Mouse (Mus musculus) kidney, postnatal 10 days (tissue): ENCODE measurements around the gene Larp4.
"Not testable (repeated sequence)": the region's sequence is repeated elsewhere in the genome, so short reads cannot be mapped to it uniquely, and the experiment has no call there.

Source experiments
- DNase-seq: peaks from one replicate; pipeline ENCODE4 v3.0.0; 2021; ENCODE audit warnings: mixed read lengths

Larp4 gene

GRCm38 (mm10) chr15:99969765-99970164 lies at the start of gene Larp4:
Gene Larp4, plus strand, starts transcription at chr15:99970065.
- not testable (repeated sequence) for DNase-seq

DNA sequence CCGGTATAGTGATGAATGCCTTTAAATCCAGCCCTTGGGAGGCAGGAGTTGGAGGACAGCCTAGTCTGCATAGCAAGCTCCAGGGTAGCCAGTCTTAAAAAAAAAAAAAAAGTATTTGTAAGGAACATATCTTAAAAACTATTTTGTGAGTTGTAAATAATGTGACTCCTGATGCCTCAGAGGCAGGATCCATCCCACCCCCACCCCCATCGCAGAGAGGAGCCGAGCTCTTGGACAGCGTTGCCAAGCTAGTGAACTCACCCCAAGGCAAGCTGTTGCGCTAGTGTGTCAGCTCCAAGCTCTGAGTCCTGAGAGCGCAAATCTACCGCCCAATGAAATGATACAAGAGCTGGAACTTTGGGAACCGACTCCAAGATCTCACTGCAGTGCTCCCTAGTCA lies 38.6 kb upstream of the Larp4 start:
- DNase-seq: no peak

DNA sequence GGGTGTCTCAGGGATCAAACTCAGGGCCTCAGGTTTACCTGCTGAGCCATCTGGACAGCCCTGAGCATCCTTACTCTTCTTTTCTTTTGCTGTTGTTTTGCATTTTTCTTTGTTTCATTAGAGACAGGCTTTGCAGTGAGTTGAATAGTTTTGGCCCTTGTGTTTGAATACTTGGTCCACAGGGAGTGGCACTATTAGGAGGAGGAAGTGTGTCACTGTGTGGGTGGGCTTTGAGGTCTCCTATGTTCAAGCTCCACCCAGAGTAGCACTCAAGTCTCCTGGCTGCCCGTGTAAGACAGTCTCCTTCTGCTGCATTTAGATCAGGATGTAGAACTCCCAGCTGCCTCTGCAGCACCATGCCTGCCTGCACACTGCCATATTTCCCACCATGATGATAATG lies 35.4 kb upstream of the Larp4 start:
- DNase-seq: no peak

- no peak for DNase-seq
Observed at GRCm38 (mm10) chr15:99936659-99937058, 33.2 kb upstream of the Larp4 start.

DNA sequence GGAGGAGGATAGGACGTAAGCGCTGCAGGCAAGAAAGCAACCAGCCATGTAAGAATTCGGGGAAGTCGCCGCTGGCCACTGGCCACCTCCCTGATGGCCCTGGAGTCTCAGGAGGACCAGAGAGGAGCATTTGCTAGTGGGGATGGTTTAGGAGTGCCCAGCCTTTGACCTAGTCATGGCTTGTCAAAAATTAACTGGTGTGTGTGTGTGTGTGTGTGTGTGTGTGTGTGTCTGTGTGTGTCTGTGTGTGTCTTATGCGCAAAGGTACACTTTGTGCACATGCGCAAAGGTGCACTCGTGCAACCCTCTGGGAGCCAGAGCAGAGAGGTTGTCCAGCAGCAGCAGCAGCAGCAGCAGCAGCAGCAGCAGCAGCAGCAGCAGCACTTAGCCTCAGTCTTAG lies 32.0 kb upstream of the Larp4 start:
- DNase-seq: no peak

DNA sequence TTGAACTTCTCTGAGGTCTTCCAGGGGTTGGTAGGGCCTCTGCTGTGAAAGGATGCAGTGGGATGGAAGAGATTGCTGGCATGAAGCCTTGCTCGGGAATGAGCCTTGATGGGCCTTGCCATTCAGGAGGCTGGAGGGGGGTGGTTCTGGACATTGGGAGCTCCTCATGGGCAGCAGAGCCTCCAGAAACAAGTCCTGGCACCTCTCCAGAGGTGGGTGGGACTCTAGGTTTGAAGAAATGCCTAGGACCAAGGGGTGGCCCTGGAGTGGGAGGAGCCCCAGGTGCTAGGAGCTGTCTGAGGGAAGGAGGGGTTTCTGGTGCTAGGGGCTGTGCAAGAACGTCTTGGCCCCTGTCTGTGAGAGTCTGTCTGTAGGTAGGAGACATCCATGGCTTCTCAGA lies 29.4 kb upstream of the Larp4 start:
- peak; percentile 19 for DNase-seq

DNA sequence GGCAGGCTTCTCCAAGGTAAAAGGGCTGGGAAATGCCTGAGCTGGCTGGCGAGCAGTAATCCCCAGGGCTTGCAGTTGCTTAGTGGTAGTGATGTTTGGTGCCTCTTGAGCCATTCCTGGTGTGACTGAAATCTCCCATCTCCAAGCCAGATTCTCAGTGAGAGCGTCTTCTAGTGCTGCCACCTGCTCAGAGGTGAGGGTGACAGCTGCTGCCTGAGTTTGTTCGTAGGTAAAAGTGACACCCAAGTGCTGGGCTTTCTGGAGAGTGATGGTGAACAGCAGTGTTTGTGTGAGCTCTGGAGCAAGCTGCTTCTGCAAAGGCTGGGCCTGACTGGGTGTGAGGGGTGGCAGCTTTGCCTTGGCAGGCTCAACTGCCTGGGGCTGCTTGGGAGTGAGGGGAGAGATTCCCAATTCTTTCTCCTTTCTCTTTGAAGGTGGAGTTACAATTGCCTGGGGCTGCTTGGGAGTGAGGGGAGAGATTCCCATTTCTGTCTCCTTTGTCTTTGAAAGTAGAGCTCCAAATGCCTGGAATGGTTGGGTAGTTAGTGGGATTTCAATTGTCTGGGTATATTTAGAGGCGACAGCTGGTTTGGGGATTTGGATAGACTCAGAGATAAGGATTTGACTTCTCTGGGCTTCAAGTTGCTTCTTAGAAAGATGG lies 28.8 kb upstream of the Larp4 start:
- no peak for DNase-seq

DNA sequence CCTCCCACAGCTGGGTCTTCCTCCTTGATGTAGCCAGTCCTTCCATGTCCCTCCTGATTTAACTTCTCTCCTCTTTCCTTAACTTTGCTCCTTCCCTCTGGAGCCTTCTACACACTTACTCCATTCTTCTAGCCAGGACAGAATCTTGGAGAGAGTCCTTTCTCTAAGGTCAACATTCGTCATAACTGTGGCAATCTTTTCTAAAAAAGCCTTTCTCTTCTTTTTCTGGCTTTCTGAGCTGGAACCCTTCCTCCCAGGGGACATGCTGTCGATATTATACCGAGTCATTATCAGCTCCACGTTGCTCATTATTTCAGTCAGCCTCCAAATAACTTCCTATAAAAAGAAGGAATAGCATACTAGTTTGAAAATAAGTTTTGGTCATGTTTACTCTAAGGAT lies 14.5 kb upstream of the Larp4 start:
- DNase-seq: no peak

DNA sequence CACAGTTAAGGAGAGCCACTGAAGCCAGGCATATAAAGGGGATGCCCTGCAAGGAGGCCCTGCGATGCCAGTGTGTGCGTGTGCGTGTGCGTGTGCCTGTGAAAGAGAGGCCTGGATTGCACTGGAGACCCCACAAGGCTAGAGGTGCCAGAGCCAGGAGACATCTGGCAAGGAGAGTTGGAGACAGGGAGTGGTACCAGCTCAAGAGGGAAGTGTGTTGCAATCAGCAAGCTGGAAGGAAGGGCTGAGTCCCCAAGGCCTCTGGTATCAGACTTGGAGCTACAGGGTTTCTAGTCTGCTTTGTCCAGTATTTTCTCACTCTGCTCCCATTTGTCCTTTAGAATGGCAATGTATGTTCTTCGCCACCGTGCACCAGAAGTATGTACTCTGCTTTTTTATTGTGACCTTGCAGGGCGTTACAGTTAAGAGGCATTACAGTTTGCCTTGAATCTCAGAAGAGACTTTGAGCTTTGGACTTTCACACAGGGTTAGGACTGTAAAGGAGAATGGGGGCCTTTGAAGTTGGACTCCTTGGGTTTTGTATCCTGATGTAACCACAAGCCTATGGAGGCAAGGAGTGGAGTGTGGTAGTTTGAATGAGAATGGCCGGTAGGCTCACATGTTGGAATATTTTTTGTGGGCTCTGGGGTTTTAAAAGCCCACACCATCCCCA lies 4.6 kb upstream of the Larp4 start:
- no peak for DNase-seq

GRCm38 (mm10) chr15:99966961-99967360 lies 2.9 kb upstream of the Larp4 start, which contains the start of gene Fam186a:
Gene Fam186a, minus strand, starts transcription at chr15:99967061.
- no peak for DNase-seq

DNA sequence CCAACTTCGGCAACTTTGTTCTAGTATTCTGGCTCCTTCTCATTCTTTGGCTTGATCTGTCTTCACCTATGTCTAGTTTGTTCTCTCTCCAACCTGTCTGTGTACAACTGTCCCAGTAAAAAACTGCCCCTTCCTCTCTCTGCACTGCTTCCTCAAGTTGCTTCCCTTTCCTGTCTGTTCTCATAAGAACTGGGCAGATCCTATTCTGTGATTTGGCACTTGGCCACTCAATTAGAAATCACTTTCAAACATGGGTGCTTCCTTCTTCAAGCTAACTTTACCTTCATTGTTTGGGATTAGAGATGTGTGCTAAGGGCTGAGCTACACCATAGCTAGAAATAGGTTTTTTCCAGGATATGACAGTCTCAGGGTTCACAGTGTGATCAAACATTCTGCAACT lies 741 bp downstream of the Larp4 start:
- DNase-seq: peak; percentile 16

DNA sequence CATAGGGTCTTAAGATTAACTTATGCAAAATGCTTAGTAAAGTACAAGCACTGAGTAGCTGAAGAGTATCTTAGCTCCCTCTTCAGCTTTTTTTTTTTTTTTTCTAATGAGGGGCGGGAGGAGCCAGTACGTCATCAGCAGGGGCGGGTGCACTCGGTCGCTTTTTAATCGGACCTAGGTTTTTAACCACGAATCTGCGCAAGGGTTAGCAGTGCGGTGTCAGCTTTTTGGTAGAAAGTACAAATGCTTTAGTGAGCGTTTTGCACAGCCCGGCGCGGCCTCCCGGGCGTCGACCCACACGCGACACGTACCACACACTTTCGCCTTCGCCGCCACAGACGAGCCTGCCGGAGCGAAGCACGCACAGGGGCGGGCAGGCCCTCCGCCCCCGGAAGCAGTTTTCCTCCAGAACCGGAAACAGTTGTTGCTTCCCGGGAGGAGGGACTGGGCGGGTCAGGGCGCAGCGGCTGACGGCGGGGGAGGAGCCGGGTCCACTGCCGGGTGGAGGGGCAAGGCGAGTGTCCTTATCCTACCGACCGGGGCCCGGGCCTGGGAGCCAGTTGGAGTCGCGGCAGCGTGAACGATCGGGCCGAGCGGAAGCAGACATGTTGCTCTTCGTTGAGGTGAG lies 2.6 kb downstream of the Larp4 start:
- DNase-seq: peak; percentile 98

GRCm38 (mm10) chr15:99972989-99973911 lies 3.4 kb downstream of the Larp4 start:
- DNase-seq: peak; percentile 86

DNA sequence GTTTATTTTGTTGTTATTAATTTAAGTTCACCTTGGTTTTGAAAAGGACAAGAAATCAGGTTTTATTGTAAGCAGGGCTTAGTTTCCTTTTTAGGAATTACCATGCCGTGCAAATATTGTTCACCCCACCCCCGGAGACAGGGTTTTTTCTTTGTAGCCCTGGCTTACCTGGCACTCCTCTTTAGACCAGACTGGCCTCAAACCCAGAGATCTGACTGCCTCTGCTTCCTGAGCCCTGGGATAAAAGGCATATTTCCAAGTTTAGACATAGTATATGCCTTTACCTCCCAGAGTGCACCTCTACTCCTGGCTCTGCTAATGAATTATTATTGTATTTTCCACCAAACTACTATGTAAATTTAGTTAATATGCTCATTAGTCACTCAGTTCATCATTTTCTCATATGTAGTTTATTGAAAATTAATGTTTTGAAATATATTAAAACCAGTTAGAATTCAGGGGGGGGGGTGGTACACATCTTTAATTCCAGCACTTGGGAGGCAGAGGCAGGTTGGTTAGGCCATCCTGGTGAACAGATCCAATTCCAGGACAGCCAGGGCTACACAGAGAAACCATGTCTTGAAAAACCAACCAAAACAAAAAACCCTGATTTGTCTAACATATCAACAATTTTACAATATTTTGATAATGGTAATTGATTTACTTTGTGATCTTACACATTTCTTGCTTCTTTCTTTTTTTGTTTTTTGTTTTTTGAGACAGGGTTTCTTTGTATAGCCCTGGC lies 4.8 kb downstream of the Larp4 start:
- no peak for DNase-seq

- DNase-seq: not testable (repeated sequence)
Observed at GRCm38 (mm10) chr15:99976121-99976520, 6.3 kb downstream of the Larp4 start.

GRCm38 (mm10) chr15:99979266-99979665 lies 9.4 kb downstream of the Larp4 start:
- DNase-seq: no peak

- no peak for DNase-seq
Observed at GRCm38 (mm10) chr15:99979715-99980114, 9.8 kb downstream of the Larp4 start.

GRCm38 (mm10) chr15:99993100-99993499 lies 23.2 kb downstream of the Larp4 start:
- DNase-seq: no peak

DNA sequence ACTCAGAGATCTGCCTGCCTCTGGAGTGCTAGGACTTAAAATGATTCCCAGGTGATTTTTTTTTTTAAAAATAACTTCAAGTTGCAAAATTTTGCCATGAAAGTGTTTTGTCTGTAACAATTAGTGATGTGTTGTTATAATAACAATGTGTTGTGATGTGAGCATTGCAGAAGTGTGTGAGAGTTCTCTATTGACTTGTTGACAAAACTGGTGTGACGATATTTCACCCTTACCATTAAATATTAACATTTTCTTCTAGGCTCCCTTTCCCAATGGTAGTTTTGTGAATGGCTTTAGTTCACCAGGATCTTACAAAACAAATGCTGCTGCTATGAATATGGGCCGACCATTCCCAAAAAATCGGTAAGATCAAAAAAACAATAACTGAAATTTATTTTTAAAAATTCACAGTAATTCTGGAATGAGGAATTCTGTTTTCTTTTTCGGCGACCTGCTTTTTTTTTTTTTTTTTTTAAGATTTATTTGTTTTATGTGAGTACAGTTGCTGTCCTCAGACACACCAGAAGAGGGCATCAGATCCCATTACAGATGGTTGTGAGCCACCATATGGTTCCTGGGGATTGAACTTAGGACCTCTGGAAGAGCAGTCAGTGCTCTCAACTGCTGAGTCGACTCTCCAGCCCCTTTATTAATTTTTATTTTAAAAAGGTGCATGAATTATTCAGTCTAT lies 27.4 kb downstream of the Larp4 start:
- no peak for DNase-seq

DNA sequence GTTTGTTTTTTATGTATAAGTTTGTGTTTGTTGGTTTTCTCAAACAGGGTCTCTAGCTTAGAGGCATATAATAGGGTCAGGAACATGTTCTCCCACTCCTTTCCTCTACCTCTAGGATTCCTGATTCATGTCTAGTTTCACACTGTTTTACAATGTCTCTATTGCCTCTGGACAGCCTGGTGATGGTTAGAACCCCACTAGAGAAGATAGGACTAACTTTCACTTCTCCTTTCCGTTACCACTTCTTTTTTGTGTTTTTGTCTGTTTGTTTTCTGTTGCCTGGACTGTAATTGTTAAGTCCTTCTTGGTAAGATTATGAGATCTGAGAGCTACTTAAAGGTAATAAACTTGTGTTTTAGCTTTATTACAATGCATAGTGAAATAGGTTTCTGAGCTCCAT lies 29.5 kb downstream of the Larp4 start:
- no peak for DNase-seq

- no peak for DNase-seq
Observed at GRCm38 (mm10) chr15:100004677-100005273, 34.9 kb downstream of the Larp4 start.
